ENCODE assay signal across 24 mouse cellular contexts in genomic region chr15:31195776-31196175, GRCm38 (mm10). TPM values are rescaled to one million over a fixed set of nuclear protein-coding genes. Genes with fewer than 3 reads are reported as not detected.
DNase-seq lines count a peak whose midpoint lies in the region; ATAC-seq and TF ChIP-seq lines count a peak whose summit lies in the region.
"Had no signal": no experiment of that assay in that cellular context is flagged by ENCODE, and none has a peak within 500 bp of the region (broad histone marks: within the 10 kb centered on the region; RNA-seq: fewer than 3 reads in every experiment).

No protein-coding gene starts in this region.

- H3K4me1 ChIP-seq in forebrain, embryonic 14.5 days (ENCODE audit: control insufficient read depth, insufficient read depth, low read length), result no peaks in the 10 kb centered on the region
- H3K4me1 ChIP-seq in forebrain, embryonic 16.5 days (replicated peaks; ENCODE audit: control insufficient read depth, insufficient read depth, low read length), result no peaks in the 10 kb centered on the region
- H3K4me1 ChIP-seq in lung, embryonic 14.5 days (ENCODE audit: insufficient read depth), result no peaks in the 10 kb centered on the region
- no peaks in the 10 kb centered on the region for H3K4me1 ChIP-seq in lung, postnatal 0 days (ENCODE audit: insufficient read depth, low read depth, low read length)
- no peaks in the 10 kb centered on the region for H3K4me1 ChIP-seq in lung, adult 2 months (ENCODE audit: control insufficient read depth, insufficient read depth, low read length)
- H3K4me1 ChIP-seq: embryonic facial prominence, embryonic 12.5 days; forebrain, embryonic 13.5 days; heart, embryonic 10.5 days; heart, embryonic 13.5 days; intestine, embryonic 15.5 days had no signal

- H3K4me3 ChIP-seq in forebrain, embryonic 14.5 days (ENCODE audit: low read depth, low read length), result no peak overlapping the region
- no peak overlapping the region for H3K4me3 ChIP-seq in forebrain, embryonic 16.5 days (replicated peaks; ENCODE audit: low read length)
- no peak overlapping the region for H3K4me3 ChIP-seq in lung, embryonic 14.5 days (ENCODE audit: low read depth, low read length)
- no peak overlapping the region for H3K4me3 ChIP-seq in lung, postnatal 0 days (ENCODE audit: low read depth, low read length)
- H3K4me3 ChIP-seq in lung, adult 2 months (replicated peaks; ENCODE audit: extremely low read depth, low read depth, low read length), result no peak overlapping the region
- H3K4me3 ChIP-seq: embryonic facial prominence, embryonic 12.5 days; erythroblast, embryonic 14.5 days; forebrain, embryonic 13.5 days; heart, adult 2 months; heart, embryonic 10.5 days; heart, embryonic 13.5 days; intestine, embryonic 15.5 days had no signal

- H3K4me2 ChIP-seq in forebrain, embryonic 14.5 days (ENCODE audit: low read length), result no peak overlapping the region
- no peak overlapping the region for H3K4me2 ChIP-seq in forebrain, embryonic 16.5 days (ENCODE audit: low read length)
- H3K4me2 ChIP-seq in lung, embryonic 14.5 days, result no peak overlapping the region
- no peak overlapping the region for H3K4me2 ChIP-seq in lung, postnatal 0 days (replicated peaks; ENCODE audit: low read depth, low read length)
- H3K4me2 ChIP-seq: embryonic facial prominence, embryonic 12.5 days; forebrain, embryonic 13.5 days; heart, embryonic 13.5 days; hindbrain, embryonic 14.5 days; intestine, embryonic 15.5 days had no signal

- H3K27me3 ChIP-seq in forebrain, embryonic 14.5 days (replicated peaks; ENCODE audit: control insufficient read depth, insufficient read depth, low read length), result no peaks in the 10 kb centered on the region
- H3K27me3 ChIP-seq in forebrain, embryonic 16.5 days (replicated peaks; ENCODE audit: control insufficient read depth, insufficient read depth, low read length), result no peaks in the 10 kb centered on the region
- H3K27me3 ChIP-seq in lung, embryonic 14.5 days (ENCODE audit: insufficient read depth, low read length), result no peaks in the 10 kb centered on the region
- H3K27me3 ChIP-seq in lung, postnatal 0 days (replicated peaks; ENCODE audit: insufficient read depth, low read length), result no peaks in the 10 kb centered on the region
- H3K27me3 ChIP-seq: embryonic facial prominence, embryonic 12.5 days; forebrain, embryonic 13.5 days; heart, embryonic 13.5 days; intestine, embryonic 15.5 days had no signal

- TF ChIP-seq EP300 in lung, postnatal 0 days (IDR thresholded peaks at IDR 0.05), result no peak

- ATAC-seq in forebrain, embryonic 14.5 days, result no peak
- no peak for ATAC-seq in forebrain, embryonic 16.5 days
- peak; percentile 68; the same call in 1 of the 2 replicates for ATAC-seq in lung, embryonic 14.5 days (ENCODE audit: insufficient read depth)
- ATAC-seq in lung, postnatal 0 days, result no peak
- ATAC-seq: CD4-positive, CD25-positive, alpha-beta regulatory T cell, adult 4 months; forebrain, embryonic 13.5 days; intestine, embryonic 15.5 days had no signal

- no peak overlapping the region for H3K27ac ChIP-seq in forebrain, embryonic 14.5 days (ENCODE audit: low read depth, low read length)
- H3K27ac ChIP-seq in forebrain, embryonic 16.5 days (ENCODE audit: low read length), result no peak overlapping the region
- H3K27ac ChIP-seq in lung, embryonic 14.5 days (ENCODE audit: low read depth), result no peak overlapping the region
- no peak overlapping the region for H3K27ac ChIP-seq in lung, postnatal 0 days (ENCODE audit: low read length)
- H3K27ac ChIP-seq: embryonic facial prominence, embryonic 12.5 days; forebrain, embryonic 13.5 days; heart, adult 2 months; heart, embryonic 10.5 days; heart, embryonic 13.5 days; hindbrain, embryonic 14.5 days; intestine, embryonic 15.5 days had no signal

- H3K36me3 ChIP-seq in forebrain, embryonic 14.5 days (ENCODE audit: control insufficient read depth, insufficient read depth, low read length), result no peaks in the 10 kb centered on the region
- no peaks in the 10 kb centered on the region for H3K36me3 ChIP-seq in forebrain, embryonic 16.5 days (ENCODE audit: control insufficient read depth, insufficient read depth)
- no peaks in the 10 kb centered on the region for H3K36me3 ChIP-seq in lung, embryonic 14.5 days (ENCODE audit: insufficient read depth)
- H3K36me3 ChIP-seq in lung, postnatal 0 days (ENCODE audit: insufficient read depth, low read length), result no peaks in the 10 kb centered on the region
- H3K36me3 ChIP-seq: embryonic facial prominence, embryonic 12.5 days; heart, embryonic 10.5 days; heart, embryonic 13.5 days; intestine, embryonic 15.5 days had no signal

- H3K9me3 ChIP-seq in forebrain, embryonic 14.5 days (replicated peaks; ENCODE audit: control insufficient read depth, low read length), result no peaks in the 10 kb centered on the region
- no peaks in the 10 kb centered on the region for H3K9me3 ChIP-seq in forebrain, embryonic 16.5 days (ENCODE audit: control insufficient read depth, low read length)
- H3K9me3 ChIP-seq in lung, embryonic 14.5 days (ENCODE audit: low read depth, low read length), result no peaks in the 10 kb centered on the region
- no peaks in the 10 kb centered on the region for H3K9me3 ChIP-seq in lung, postnatal 0 days (ENCODE audit: low read length)
- H3K9me3 ChIP-seq: embryonic facial prominence, embryonic 12.5 days; forebrain, embryonic 13.5 days; heart, embryonic 10.5 days; heart, embryonic 13.5 days; intestine, embryonic 15.5 days had no signal

- TF ChIP-seq POLR2A in lung, adult 2 months (IDR thresholded peaks at IDR 0.05; ENCODE audit: borderline replicate concordance, extremely low read depth, low read depth, low read length), result no peak

- TF ChIP-seq CTCF in lung, embryonic 14.5 days (IDR thresholded peaks at IDR 0.05; ENCODE audit: low read depth), result no peak
- TF ChIP-seq CTCF in lung, postnatal 0 days (IDR thresholded peaks at IDR 0.05), result no peak
- TF ChIP-seq CTCF in lung, adult 2 months (IDR thresholded peaks at IDR 0.05; ENCODE audit: insufficient read depth, low read length), result no peak

- peak; percentile 17 for DNase-seq in forebrain, embryonic 14.5 days (ENCODE audit: low spot score)
- DNase-seq in lung, embryonic 14.5 days, result peak; percentile 71
- DNase-seq in lung, postnatal 36 days, result no peak
- DNase-seq in lung, postnatal 0 days (ENCODE audit: low spot score), result peak; percentile 25
- no peak for DNase-seq in lung, adult 2 months
- DNase-seq in adrenal gland, adult (ENCODE audit: inconsistent age in 2 of 2, low spot score in 1 of 2), result no peak
- DNase-seq: adrenal gland, adult 8-10 months; adrenal gland, postnatal 25 days; cerebellum, adult 11 months; gastrocnemius, postnatal 10 days; gastrocnemius, postnatal 36 days; heart, adult 2 months; heart, postnatal 14 days; heart, postnatal 4 days; kidney, adult 11 months had no signal

- WGBS in forebrain, embryonic 14.5 days, result 79% methylated on average over 6 of the region's 6 CpGs
- WGBS in forebrain, embryonic 16.5 days, result 68% methylated on average over 6 of the region's 6 CpGs
- 50% methylated on average over 6 of the region's 6 CpGs for whole genome bisulfite sequencing in lung, embryonic 14.5 days
- 41% methylated on average over 6 of the region's 6 CpGs for WGBS in lung, postnatal 0 days
- WGBS in lung, adult 2 months, result 53% methylated on average over 6 of the region's 6 CpGs

- H3K9ac ChIP-seq in forebrain, embryonic 14.5 days (ENCODE audit: low read length), result no peak overlapping the region
- no peak overlapping the region for H3K9ac ChIP-seq in forebrain, embryonic 16.5 days (replicated peaks; ENCODE audit: low read depth, low read length)
- no peak overlapping the region for H3K9ac ChIP-seq in lung, embryonic 14.5 days
- H3K9ac ChIP-seq in lung, postnatal 0 days (replicated peaks; ENCODE audit: low read depth), result no peak overlapping the region
- H3K9ac ChIP-seq: embryonic facial prominence, embryonic 12.5 days; forebrain, embryonic 13.5 days; heart, embryonic 13.5 days; hindbrain, embryonic 14.5 days; intestine, embryonic 15.5 days had no signal

RNA-seq across cellular contexts. Expression of gene Dap, which starts 28.3 kb away (rescaled TPM):
- 21.1 and 22.7 TPM in 2 replicates for polyA plus RNA-seq in forebrain, embryonic 14.5 days (2014; fragmentation: Nextera tagmentation; extraction: Ambion mirVana)
- polyA plus RNA-seq in forebrain, embryonic 16.5 days (2015; fragmentation: Nextera tagmentation; extraction: Ambion mirVana), result 18.0 and 20.4 TPM in 2 replicates
- 97.1 and 99.2 TPM in 2 replicates for polyA plus RNA-seq in lung, embryonic 14.5 days (2014; fragmentation: Nextera tagmentation; extraction: Ambion mirVana)
- polyA plus RNA-seq in lung, postnatal 0 days (2015; fragmentation: Nextera tagmentation; extraction: Ambion mirVana), result 127 and 148 TPM in 2 replicates
- polyA plus RNA-seq in lung, adult 2 months (2012; rRNA removed), result 54.3 and 63.0 TPM in 2 replicates

Comparison
In these comparisons a context has a peak if more than half of its experiments do, and no peak if none do; other contexts are left out.
1. DNase-seq: peak in forebrain, embryonic 14.5 days (single experiment), lung, embryonic 14.5 days (single experiment) and lung, postnatal 0 days (single experiment); none in lung, postnatal 36 days (single experiment), lung, adult 2 months (single experiment) and adrenal gland, adult (0 of 2).